Mouse (Mus musculus): ENCODE data around the gene Mzf1. TPM values are rescaled to one million over a fixed set of nuclear protein-coding genes. Genes with fewer than 3 reads are reported as not detected.
A peak's percentile ranks its signal among the peaks of the same experiment; 100 is the strongest.
"Not testable (repeated sequence)": the region's sequence is repeated elsewhere in the genome, so short reads cannot be mapped to it uniquely, and the experiment has no call there.

The Mzf1 gene
- 2.0 and 2.3 TPM in 2 replicates for polyA plus RNA-seq (2016; fragmentation: Nextera tagmentation; extraction: Ambion mirVana)

DNA sequence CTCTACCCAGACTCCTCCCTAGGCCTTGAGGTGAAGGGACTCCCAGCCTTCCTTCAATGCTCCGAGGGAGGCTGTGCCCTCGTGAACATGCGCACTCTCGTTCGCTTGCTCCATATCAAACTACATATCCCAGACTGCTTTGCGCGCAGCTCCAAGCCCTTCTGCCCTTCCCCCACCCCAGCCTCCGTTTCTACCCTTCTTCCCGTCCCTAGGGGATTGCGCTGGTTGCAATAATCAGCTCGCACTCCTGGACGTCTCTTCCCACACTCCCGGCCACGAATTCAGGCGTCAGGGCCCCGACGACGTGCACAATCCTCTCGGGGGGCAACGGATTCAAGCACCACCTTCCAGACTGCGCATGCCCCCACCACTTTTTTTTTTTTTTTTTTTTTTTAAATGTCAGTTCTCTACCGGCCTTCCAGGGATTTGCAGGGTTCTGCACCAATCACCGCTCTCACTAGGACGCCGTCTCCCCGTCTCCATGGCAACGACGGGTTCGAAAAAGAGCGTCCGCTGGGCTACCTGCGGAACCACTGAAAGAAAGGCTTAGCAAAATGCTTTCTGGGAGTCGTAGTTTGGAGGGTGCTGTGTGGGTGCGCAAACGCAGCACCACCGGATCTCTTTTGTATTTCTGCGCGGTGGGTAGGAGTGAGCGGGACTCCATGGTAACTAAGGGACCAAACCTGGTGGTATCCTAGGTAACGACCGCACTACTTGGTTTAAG is at the start of gene Mzf1:
Gene Mzf1 (minus strand): TSS at position 478 of the 724 bp plus-strand sequence.
- H3K4me2 ChIP-seq = peak within 1 kb of the TSS; percentile 69
- ATAC-seq (ENCODE audit: insufficient number of reproducible peaks, low FRiP score) = peak; percentile 94
- H3K27me3 ChIP-seq (replicated peaks) = no peaks in the 10 kb centered on the region
- H3K4me3 ChIP-seq = peak within 1 kb of the TSS; percentile 65
- peak within 1 kb of the TSS; percentile 72 for H3K9ac ChIP-seq
- WGBS = under 1% methylated on average over 41 of the region's 41 CpGs
- peaks cover 5% of the 10 kb centered on the region; the same call in 1 of the 2 replicates for H3K36me3 ChIP-seq
- H3K4me1 ChIP-seq (replicated peaks) = no peaks in the 10 kb centered on the region
- H3K9me3 ChIP-seq (replicated peaks) = no peaks in the 10 kb centered on the region
- peak within 1 kb of the TSS; percentile 77 for H3K27ac ChIP-seq (ENCODE audit: poor library complexity, severe bottlenecking)

DNA sequence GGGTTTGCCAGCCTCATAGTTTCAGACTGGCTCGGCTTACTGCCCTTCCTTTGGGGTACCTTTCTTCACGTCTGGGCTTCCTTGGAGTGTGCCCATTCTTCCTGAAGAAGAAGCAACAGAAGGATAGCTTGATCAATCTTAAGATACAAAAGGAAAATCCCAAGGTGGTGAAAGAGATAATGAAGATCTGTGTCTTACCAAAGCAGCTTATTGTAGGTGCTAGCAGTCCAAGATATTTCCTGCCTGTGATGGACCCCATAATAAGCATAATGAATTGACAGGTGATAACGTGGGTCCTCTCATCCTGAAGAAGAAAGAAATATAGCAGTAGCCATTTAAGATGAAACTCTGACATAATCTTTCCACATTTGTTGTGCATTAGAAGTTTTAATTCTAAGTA is 40.5 kb upstream of the Mzf1 start, which contains the start of gene Vmn1r85:
Gene Vmn1r85 (minus strand): TSS at position 101 of the 400 bp plus-strand sequence.
- H3K36me3 ChIP-seq = no peaks in the 10 kb centered on the region
- H3K4me3 ChIP-seq = no peak within 1 kb of the TSS
- H3K9ac ChIP-seq = no peak within 1 kb of the TSS
- no peak within 1 kb of the TSS for H3K4me2 ChIP-seq
- H3K27ac ChIP-seq (ENCODE audit: poor library complexity, severe bottlenecking) = no peak within 1 kb of the TSS
- H3K27me3 ChIP-seq (replicated peaks) = no peaks in the 10 kb centered on the region
- H3K9me3 ChIP-seq (replicated peaks) = no peaks in the 10 kb centered on the region
- WGBS = 44% methylated on average over 3 of the region's 3 CpGs
- H3K4me1 ChIP-seq (replicated peaks) = no peaks in the 10 kb centered on the region
- ATAC-seq (ENCODE audit: insufficient number of reproducible peaks, low FRiP score) = no peak

DNA sequence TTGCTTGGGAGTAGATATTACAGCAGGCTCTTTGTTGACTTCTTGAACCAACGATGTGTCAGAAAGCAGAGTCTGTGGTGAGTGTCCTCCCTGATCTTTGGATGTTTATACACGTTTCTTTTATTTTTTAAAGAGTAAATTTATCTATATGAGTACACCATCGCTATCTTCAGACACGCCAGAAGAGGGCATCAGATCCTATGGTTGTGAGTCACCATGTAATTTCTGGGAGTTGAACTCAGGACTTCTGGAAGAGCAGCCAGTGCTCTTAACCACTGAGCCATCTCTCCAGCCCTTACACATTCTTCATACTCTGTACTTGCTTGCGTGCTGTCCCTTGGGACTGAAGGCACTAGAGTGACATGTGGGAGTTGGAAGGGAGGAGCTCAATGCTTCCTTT is 17.7 kb upstream of the Mzf1 start:
- no peak for ATAC-seq (ENCODE audit: insufficient number of reproducible peaks, low FRiP score)
- Histone ChIP-seq H3K27me3 (replicated peaks) (no peaks in the 10 kb centered on the region), H3K36me3 (no peaks in the 10 kb centered on the region), H3K4me1 (replicated peaks) (no peaks in the 10 kb centered on the region), H3K9ac (no peak overlapping the region), H3K4me3 (no peak overlapping the region), H3K9me3 (replicated peaks) (no peaks in the 10 kb centered on the region), H3K4me2 (no peak overlapping the region), H3K27ac (ENCODE audit: poor library complexity, severe bottlenecking) (no peak overlapping the region)
- WGBS = 51% methylated on average over 5 of the region's 5 CpGs

DNA sequence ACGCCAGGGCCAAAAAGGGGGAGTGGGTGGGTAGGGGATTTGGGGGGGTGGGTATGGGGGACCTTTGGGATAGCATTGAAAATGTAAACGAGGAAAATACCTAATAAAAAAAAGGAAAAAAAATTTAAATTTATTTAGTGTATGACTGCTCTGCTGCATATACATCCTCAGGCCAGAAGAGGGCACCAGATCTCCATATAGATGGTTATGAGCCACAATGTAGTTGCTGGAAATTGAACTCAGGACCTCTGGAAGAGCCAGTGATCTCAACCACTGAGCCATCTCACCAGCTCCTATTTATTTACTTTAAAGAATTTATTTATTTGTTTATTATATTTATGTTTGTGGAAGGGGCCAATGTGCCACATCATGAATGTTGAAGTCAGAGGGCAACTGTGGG is 8.8 kb upstream of the Mzf1 start:
- not testable (repeated sequence) for H3K4me1 ChIP-seq (replicated peaks); H3K36me3 ChIP-seq; H3K9me3 ChIP-seq (replicated peaks); H3K4me2 ChIP-seq; ATAC-seq (ENCODE audit: insufficient number of reproducible peaks, low FRiP score); H3K4me3 ChIP-seq; H3K27me3 ChIP-seq (replicated peaks); H3K27ac ChIP-seq (ENCODE audit: poor library complexity, severe bottlenecking); H3K9ac ChIP-seq
- 36% methylated on average over 2 of the region's 2 CpGs for WGBS

DNA sequence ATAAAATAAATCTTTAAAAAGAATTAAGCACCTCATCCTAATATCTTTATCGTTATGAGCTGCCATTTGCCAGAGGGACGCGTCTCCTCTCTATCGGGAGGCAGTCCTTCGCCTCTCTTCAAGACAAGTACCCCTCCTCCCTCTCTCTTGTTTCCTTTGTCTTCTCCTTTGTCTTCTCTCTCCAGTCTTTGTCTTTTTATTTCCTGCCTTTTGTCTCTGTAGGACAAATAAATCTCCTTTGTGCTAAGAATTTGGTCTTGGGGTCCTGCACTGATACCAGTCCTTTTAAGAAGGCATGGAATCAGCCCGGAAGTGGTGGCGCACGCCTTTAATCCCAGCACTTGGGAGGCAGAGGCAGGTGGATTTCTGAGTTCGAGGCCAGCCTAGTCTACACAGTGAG is 5.0 kb upstream of the Mzf1 start:
- ATAC-seq (ENCODE audit: insufficient number of reproducible peaks, low FRiP score) = no peak
- H3K9ac ChIP-seq = no peak overlapping the region
- no peak overlapping the region for H3K4me2 ChIP-seq
- peaks cover under 1% of the 10 kb centered on the region for H3K9me3 ChIP-seq (replicated peaks)
- no peak overlapping the region for H3K4me3 ChIP-seq
- H3K36me3 ChIP-seq = no peaks in the 10 kb centered on the region
- no peaks in the 10 kb centered on the region for H3K4me1 ChIP-seq (replicated peaks)
- 85% methylated on average over 9 of the region's 9 CpGs for WGBS
- no peak overlapping the region for H3K27ac ChIP-seq (ENCODE audit: poor library complexity, severe bottlenecking)
- no peaks in the 10 kb centered on the region for H3K27me3 ChIP-seq (replicated peaks)

DNA sequence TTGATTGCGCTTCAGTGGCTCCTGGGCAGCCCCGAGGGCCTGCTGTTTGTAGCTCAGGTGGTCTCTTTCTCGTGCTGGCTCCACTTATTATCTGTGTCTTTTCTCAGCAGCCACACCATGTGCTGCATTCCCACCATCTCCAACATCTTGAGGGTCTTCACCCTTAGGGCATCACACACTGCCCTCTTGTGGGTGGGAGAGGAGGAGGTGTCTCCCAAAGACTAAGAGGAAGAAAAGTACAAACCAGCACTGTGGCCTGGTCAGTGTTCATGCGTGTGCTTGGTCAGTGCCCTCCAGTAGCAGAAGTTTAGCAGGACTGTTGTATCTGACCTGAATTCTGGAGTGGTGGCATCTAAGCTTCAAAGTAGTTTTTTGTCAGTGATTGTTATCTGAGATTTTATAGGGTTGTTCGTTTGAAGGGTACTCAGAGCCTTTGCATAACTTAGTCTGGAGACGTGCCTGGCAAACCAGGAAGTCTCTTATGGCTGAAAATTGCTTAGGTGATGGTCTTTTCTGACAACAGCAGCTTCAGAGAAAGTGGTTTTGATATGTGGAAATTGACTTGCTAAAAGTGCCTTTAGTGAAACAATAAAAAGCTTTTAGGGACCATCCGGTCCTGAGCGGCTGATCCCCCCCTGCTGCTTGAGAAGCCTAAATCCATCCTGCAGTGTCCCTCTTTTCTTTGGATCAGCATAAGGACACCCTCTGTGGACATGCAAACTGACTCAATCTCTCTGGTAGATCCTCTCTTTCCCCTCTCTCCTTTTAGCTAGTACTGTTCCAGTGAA is 2.5 kb upstream of the Mzf1 start:
- no peak for ATAC-seq (ENCODE audit: insufficient number of reproducible peaks, low FRiP score)
- WGBS = 58% methylated on average over 8 of the region's 8 CpGs

DNA sequence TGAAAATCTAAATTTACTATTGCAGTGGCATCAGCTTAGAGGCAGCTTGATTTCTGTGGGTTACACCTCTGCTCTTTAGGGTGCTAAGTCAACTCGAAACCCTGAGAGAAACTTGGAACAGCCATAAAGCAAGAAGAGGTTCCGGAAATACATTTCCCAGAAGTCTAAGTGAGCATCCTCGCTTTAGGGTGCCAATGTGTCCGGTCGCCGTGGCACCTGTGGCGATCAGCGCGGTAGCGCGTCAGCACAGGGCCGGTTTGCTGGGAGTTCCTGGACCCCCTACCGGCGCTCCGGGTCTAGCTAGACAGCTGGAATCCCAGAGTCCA is 640 bp downstream of the Mzf1 start:
- Histone ChIP-seq H3K9ac (peak overlapping the region; percentile 72), H3K4me1 (replicated peaks) (no peaks in the 10 kb centered on the region), H3K27ac (ENCODE audit: poor library complexity, severe bottlenecking) (peak overlapping the region; percentile 33; the same call in 1 of the 2 replicates), H3K4me2 (peak overlapping the region; percentile 69), H3K27me3 (replicated peaks) (no peaks in the 10 kb centered on the region), H3K36me3 (peaks cover 5% of the 10 kb centered on the region; the same call in 1 of the 2 replicates), H3K4me3 (peak overlapping the region; percentile 65), H3K9me3 (replicated peaks) (no peaks in the 10 kb centered on the region)
- WGBS = 3% methylated on average over 15 of the region's 15 CpGs
- no peak for ATAC-seq (ENCODE audit: insufficient number of reproducible peaks, low FRiP score)

More for the DNA sequence above, 2.5 kb upstream of the Mzf1 start:
- no peaks in the 10 kb centered on the region for H3K9me3 ChIP-seq (replicated peaks)
- no peaks in the 10 kb centered on the region for H3K27me3 ChIP-seq (replicated peaks)
- H3K36me3 ChIP-seq = no peaks in the 10 kb centered on the region
- H3K4me1 ChIP-seq (replicated peaks) = no peaks in the 10 kb centered on the region
- no peak overlapping the region for H3K4me3 ChIP-seq
- H3K4me2 ChIP-seq = no peak overlapping the region
- no peak overlapping the region for H3K27ac ChIP-seq (ENCODE audit: poor library complexity, severe bottlenecking)
- no peak overlapping the region for H3K9ac ChIP-seq

DNA sequence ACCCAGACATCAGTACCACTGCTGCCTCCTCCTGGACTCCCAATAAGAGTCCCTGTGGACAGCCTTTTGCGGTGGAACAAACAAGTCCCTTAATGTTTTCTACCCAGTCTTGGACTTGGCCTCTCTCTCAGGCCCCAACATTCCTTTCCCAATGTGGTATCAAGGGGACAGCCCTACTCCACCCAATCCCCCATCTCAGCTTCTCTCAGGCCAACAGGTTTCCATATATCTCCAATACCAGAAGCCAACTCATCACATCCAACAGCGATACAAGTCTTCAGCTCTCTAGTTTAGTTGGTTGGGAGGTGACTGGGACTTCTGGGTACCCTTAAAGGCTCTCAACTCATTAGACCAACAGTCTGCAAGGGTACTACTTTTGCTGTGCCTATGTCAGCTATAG is 1.1 kb downstream of the Mzf1 start:
- no peak overlapping the region for H3K9ac ChIP-seq

DNA sequence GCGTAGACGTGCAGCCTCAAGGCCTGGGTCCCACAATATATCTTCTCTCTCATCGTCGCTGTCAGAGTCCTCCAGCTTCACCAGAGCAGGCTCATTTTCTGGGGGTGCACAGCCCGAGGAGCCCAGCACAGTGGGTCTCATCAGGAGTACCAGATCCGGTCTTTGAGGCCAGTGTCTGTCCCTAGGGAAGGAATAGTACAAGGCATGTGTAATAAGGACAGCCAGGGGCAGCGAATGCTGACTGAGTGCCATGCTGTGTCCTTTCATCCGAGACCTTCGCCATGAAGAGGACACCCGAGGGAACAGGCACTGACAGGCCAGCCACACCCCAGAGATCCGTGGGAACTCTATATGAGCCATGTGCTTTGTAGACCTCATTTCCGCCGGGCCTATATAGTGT is 1.6 kb downstream of the Mzf1 start:
- 86% methylated on average over 13 of the region's 13 CpGs for WGBS
- ATAC-seq (ENCODE audit: insufficient number of reproducible peaks, low FRiP score) = no peak
- no peak overlapping the region for H3K4me3 ChIP-seq
- H3K4me1 ChIP-seq (replicated peaks) = no peaks in the 10 kb centered on the region
- no peak overlapping the region for H3K4me2 ChIP-seq
- no peaks in the 10 kb centered on the region for H3K27me3 ChIP-seq (replicated peaks)
- H3K36me3 ChIP-seq = peaks cover 5% of the 10 kb centered on the region; the same call in 1 of the 2 replicates
- no peak overlapping the region for H3K9ac ChIP-seq
- no peak overlapping the region for H3K27ac ChIP-seq (ENCODE audit: poor library complexity, severe bottlenecking)
- H3K9me3 ChIP-seq (replicated peaks) = no peaks in the 10 kb centered on the region

More for the DNA sequence above, 1.1 kb downstream of the Mzf1 start:
- Histone ChIP-seq H3K36me3 (peaks cover 5% of the 10 kb centered on the region; the same call in 1 of the 2 replicates), H3K9me3 (replicated peaks) (no peaks in the 10 kb centered on the region), H3K27ac (ENCODE audit: poor library complexity, severe bottlenecking) (no peak overlapping the region), H3K4me2 (peak overlapping the region; percentile 69), H3K27me3 (replicated peaks) (no peaks in the 10 kb centered on the region), H3K4me3 (peak overlapping the region; percentile 65), H3K4me1 (replicated peaks) (no peaks in the 10 kb centered on the region)
- ATAC-seq (ENCODE audit: insufficient number of reproducible peaks, low FRiP score) = no peak
- WGBS = 91% methylated on average over 2 of the region's 2 CpGs

DNA sequence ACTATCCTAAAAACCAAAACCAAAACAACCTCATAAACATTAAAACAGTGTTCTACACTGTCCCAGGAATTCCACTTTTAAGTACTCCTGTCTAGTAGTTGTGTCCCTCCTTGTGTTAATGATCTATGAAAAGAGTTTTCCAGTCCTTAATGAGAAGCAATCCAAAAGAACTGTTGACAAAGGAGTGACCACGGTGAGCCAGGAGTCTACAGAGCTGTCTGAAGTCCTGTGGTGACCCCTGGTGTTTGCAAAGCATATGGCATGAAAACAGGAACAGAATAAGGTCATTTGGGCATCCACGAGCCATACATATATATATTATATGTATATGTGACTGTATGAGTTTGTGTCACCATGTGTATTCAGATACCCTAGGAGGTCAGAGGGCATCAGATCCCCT is 8.5 kb downstream of the Mzf1 start:
- peak; percentile 70 for ATAC-seq (ENCODE audit: insufficient number of reproducible peaks, low FRiP score)
- Histone ChIP-seq H3K4me1 (replicated peaks) (peaks cover 15% of the 10 kb centered on the region), H3K9ac (no peak overlapping the region), H3K9me3 (replicated peaks) (peaks cover 10% of the 10 kb centered on the region), H3K27ac (ENCODE audit: poor library complexity, severe bottlenecking) (no peak overlapping the region), H3K4me3 (no peak overlapping the region), H3K36me3 (no peaks in the 10 kb centered on the region), H3K27me3 (replicated peaks) (peaks cover 45% of the 10 kb centered on the region), H3K4me2 (no peak overlapping the region)
- WGBS = 7% methylated on average over 2 of the region's 2 CpGs

DNA sequence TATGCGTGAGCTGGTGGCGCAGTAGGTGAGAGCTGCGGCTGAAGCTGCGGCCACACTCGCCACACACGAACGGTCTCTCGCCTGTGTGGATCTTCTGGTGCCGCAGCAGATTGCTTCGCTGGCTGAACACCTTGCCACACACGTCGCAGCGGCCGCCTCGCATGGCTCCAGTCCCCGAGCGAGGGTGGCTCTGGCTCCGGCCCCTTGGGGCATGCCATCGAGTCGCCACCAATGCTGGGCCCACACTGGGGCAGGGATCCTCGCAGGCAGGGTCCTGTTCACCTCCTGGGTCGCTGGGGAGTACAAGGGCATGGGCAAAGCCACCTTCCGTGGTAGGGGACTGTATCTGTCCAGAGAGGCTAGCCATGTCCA is 10.3 kb downstream of the Mzf1 start:
- Histone ChIP-seq H3K4me3 (peak overlapping the region; percentile 49), H3K36me3 (no peaks in the 10 kb centered on the region), H3K27me3 (replicated peaks) (peaks cover 45% of the 10 kb centered on the region), H3K9ac (peak overlapping the region; percentile 67), H3K4me2 (peak overlapping the region; percentile 80), H3K4me1 (replicated peaks) (peaks cover 17% of the 10 kb centered on the region), H3K27ac (ENCODE audit: poor library complexity, severe bottlenecking) (no peak overlapping the region), H3K9me3 (replicated peaks) (peaks cover 10% of the 10 kb centered on the region)
- ATAC-seq (ENCODE audit: insufficient number of reproducible peaks, low FRiP score) = no peak
- 2% methylated on average over 23 of the region's 23 CpGs for WGBS

All from heart, embryonic 12.5 days (tissue).